Mouse (Mus musculus) liver, adult 2 months (tissue): ENCODE results near the gene Cbx8.

Source experiments
- CTCF ChIP-seq: fragments of 200-500 bp; IDR thresholded peaks from 2 replicates; pipeline ENCODE4 v1.5.1; 2011; ENCODE audit warnings: low read depth, low read length, control low read depth
- POLR2A ChIP-seq: fragments of 200-500 bp; IDR thresholded peaks from 2 replicates; pipeline ENCODE4 v1.6.1; 2011; ENCODE audit warnings: low read length, control low read depth; ENCODE audit not compliant: insufficient read depth; ENCODE audit errors: extremely low read depth

DNA sequence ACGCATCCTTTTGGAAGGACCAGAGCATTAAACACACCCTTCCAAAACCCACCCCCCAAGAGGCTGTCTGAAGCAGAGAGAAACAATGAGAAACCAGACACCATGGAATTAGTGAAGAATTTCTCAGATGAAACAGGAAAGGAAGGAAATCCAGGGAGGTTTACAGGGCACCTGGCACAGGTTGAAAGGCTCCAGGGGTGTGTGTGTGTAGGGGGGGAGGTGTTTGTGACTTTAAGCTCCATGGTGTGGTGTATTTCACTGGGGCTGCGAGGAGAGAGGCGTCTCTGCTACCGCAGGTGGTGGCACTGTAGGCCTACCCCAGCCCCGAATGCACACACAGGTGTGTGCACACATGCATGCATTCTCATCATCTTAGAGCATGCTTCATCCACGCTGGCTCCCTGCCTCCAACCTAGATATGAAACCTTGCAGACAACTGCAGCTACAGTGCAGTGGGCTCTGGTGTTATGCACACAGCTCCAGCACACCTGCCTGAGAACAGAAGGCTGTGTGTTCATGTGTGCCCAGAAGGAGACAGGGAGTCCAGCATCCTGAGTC is 33.2 kb upstream of the Cbx8 start:
- TF ChIP-seq CTCF (no peak), POLR2A (no peak)
